Comparison of ENCODE assay signal across 9 mouse cellular contexts in genomic region chr4:57561055-57561454, GRCm38 (mm10). TPM values are rescaled to one million over a fixed set of nuclear protein-coding genes. Genes with fewer than 3 reads are reported as not detected.
DNase-seq lines count a peak whose midpoint lies in the region; ATAC-seq lines count a peak whose summit lies in the region.
"Had no signal": no experiment of that assay in that cellular context is flagged by ENCODE, and none has a peak within 500 bp of the region (broad histone marks: within the 10 kb centered on the region; RNA-seq: fewer than 3 reads in every experiment).

No protein-coding gene starts in this region.

- peak; percentile 57 to 63 for DNase-seq in heart, adult 18-20 months
- no peak for DNase-seq in heart, postnatal 25 days (ENCODE audit: low spot score)
- peak; percentile 75 to 86 for DNase-seq in frontal cortex, adult 2 months (ENCODE audit: extremely low spot score in 1 of 2, low spot score in 1 of 2)
- peak; percentile 35 to 37 for DNase-seq in layer of hippocampus, postnatal 36 days
- peak; percentile 79 for DNase-seq in right cerebral cortex, adult 18-20 months
- no peak for DNase-seq in kidney, adult 18-20 months
- DNase-seq in adrenal gland, postnatal 4 days (ENCODE audit: low spot score in 2 of 2): no peak

- no peak for ATAC-seq in erythroblast, adult 5-6 weeks (replicated peaks; ENCODE audit: low FRiP score, poor library complexity, severe bottlenecking)

- intact Hi-C loops in heart, postnatal 25 days (cut with DNase I): loop anchor here (5.0 kb wide), 1 partner anchor 69 kb away; no protein-coding TSS in a partner anchor

RNA-seq across cellular contexts. Expression of gene Pakap, which starts 6.9 kb away (rescaled TPM):
- total RNA-seq in heart, adult 18-20 months (2021): 10 to 100 TPM; 35.7 to 40.6 TPM
- total RNA-seq in heart, postnatal 25 days (2021): 10 to 100 TPM; 37.4 to 44.3 TPM
- 6.1 and 7.9 TPM in 2 replicates for polyA plus RNA-seq in frontal cortex, adult 2 months (2012; rRNA removed)
- 10 to 100 TPM; 18.3 to 23.7 TPM for total RNA-seq in layer of hippocampus, postnatal 36 days (2021)
- not detected in 2 replicates for total RNA-seq in erythroblast, adult 5-6 weeks (2015; ENCODE audit: low replicate concordance)
- not detected in 2 replicates for total RNA-seq in erythroblast, adult 5-6 weeks (2017; ENCODE audit: low replicate concordance)
- 10 to 100 TPM; 56.9 to 65.9 TPM for total RNA-seq in adrenal gland, postnatal 4 days (2021)
- total RNA-seq: neutrophil, adult 5-6 weeks had no signal

Comparison
In these comparisons a context has a peak if more than half of its experiments do, and no peak if none do; other contexts are left out.
1. DNase-seq: peak in heart, adult 18-20 months (2 of 2), frontal cortex, adult 2 months (2 of 2), layer of hippocampus, postnatal 36 days (2 of 2) and right cerebral cortex, adult 18-20 months (single experiment); none in heart, postnatal 25 days (single experiment), kidney, adult 18-20 months (single experiment) and adrenal gland, postnatal 4 days (0 of 2).
2. RNA of gene Pakap, which starts 6.9 kb away (total RNA-seq): 56.9 to 65.9 TPM in adrenal gland, postnatal 4 days, 37.4 to 44.3 TPM in heart, postnatal 25 days, 35.7 to 40.6 TPM in heart, adult 18-20 months and 18.3 to 23.7 TPM in layer of hippocampus, postnatal 36 days; not detected in erythroblast, adult 5-6 weeks; every median in the first group is over 10 times any median in the second.